Mouse (Mus musculus): ENCODE measurements around the gene Dip2b.

Gene Dip2b

DNA sequence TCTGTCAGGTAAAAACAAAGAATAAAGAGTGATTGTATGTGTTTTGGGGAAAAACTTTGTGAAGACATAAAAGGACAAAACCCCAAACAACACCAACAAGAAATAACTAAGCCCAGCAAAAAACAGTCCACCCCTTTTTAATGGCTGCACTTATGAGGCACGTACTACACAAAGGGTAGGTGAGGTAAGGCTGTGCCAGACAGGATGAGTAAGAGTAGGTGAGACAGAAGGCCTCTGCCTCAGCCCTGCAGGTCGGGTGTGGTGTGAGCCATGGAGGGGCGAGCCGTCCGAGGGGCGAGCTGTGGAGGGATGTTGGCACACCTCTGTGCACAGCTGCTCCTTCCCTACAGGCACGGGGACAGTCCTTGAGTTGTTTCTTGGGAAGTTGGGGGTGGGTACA is 12.5 kb downstream of the Dip2b start:
- DNase-seq (ENCODE audit: low spot score), result no peak

DNA sequence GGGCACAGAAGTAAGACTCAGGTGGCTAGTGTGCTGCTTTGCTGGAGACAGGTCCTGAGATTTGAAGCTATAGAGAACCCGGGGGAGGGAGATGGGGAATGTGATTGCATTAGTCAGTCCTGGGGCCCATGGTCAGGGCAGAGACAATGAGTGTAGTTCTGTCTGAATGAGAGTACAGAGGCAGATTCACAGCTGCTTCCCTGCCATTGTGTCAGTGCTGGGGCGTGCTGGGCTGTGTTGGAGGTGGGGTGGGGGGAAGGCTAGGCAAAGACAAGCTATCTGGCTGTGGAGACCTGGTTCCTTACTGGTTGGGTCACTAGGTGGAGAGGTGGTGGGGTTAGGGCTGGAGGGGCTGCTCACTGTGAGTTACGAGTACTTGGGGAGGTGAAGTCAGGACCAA is 14.3 kb downstream of the Dip2b start:
- no peak for DNase-seq (ENCODE audit: low spot score)

DNA sequence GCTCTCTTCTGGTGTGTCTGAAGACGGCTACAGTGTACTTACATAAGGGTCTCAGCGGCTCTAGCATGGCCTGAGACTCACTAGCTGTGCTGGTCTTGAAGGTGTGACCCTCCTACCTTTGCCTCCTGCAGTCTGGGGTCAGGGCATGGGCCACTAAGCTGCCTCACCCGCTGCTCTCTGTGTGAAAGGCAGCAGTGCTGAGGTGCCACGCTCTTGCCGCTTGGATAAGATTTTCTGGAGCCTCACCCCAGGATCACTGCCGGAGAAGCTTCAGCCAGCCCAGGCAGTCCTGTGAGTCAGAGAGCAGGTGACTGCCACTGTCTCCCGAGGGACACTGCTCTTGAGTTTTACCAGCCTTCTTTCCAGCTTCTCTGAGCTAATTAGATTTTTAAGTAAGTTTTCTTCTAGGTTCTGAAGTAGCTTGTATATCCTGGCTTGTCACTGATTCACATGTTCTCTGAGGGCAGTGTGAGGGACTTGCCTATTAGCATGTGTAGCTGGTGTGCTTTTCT is 18.0 kb downstream of the Dip2b start:
- DNase-seq (ENCODE audit: low spot score), result no peak

DNA sequence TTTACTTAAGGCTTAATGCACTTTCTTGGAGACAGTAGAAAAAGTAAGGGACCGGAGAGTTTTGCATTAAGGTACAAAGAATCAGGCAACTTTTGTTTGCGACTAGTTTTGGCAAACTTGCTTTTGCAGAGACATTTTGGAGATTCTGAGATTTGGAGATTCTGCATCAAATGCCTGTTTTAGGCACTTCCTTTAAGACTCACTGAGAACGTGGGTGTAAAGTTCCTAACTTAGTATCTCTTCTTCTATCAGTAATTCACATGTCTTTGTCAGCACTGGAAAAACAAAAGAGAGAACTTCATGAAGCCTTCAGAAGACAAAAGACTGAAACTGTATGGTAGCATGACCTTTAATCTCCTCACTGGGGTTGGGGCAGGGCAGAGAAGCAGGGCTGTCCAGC is 19.2 kb downstream of the Dip2b start:
- no peak for DNase-seq (ENCODE audit: low spot score)

DNA sequence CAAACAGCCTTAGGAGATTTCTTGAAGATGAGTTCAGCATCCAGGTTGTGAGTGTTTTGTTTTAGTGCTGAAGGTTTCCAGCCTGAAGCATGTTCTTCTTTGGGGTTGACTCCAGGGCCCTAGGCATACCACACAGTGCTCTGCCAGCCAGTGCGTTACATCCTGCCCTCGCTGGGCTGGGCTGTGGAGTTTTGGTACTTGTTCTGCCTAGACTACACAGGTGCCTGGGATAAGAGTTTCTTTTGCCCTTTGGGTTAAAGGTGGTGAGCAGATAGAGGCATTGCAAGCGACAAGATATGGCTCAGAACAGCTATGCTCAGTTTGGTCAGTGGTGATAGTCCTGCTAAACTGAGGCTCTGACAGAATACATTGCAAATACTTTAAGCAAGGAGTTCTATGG is 19.7 kb downstream of the Dip2b start:
- DNase-seq (ENCODE audit: low spot score), result peak; percentile 25

DNA sequence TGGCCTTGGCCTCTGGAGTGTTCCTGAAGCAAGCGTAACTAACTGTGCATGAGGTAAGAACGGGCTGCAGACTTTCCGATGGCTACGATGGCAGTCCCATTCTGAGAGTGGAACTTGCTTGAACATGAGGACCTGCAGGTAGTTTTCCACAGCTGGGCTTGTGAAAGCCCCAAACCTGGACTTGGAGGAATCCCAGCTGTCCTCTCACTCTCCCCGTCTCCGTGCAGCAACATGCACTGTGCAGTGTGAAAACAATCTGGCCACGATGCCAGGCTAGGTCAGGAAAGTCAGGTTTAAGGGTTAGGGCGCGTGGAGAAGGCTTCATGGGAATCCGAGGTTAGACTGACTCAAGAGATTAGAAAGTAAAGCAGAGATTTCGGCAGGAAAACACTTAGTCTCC is 20.4 kb downstream of the Dip2b start:
- DNase-seq (ENCODE audit: low spot score), result no peak

DNA sequence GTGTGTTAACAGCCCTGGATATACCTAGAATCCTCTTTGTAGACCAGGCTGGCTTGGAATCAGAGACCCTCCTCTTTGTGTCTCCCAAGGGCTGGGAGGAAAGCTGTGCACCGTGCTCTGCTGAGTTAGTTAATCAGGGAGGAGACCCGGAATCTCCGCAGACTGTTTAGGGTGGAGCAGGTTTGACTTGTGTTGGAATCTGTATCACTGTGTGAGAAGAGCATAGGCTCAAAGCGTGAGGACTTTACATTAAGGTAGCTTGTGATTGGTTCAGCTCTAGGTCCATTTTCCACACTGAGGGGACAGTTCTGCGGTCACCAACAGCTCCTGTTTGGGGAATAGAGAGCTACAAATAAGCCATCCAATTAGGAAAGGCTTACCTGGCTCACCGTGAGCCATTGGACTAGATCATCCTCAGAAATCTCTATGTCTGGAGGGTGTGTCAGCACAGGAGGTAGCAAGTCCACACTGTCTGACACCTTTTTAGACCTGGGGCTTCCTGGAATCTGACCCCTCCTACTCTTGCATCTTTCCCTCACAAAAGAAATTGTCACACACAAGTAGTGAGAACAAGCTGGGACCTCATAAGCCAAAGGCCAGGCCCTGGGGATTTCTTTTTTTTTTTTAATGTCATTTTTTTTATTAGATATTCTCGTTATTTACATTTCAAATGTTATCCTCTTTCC is 21.3 kb downstream of the Dip2b start:
- no peak for DNase-seq (ENCODE audit: low spot score)

DNA sequence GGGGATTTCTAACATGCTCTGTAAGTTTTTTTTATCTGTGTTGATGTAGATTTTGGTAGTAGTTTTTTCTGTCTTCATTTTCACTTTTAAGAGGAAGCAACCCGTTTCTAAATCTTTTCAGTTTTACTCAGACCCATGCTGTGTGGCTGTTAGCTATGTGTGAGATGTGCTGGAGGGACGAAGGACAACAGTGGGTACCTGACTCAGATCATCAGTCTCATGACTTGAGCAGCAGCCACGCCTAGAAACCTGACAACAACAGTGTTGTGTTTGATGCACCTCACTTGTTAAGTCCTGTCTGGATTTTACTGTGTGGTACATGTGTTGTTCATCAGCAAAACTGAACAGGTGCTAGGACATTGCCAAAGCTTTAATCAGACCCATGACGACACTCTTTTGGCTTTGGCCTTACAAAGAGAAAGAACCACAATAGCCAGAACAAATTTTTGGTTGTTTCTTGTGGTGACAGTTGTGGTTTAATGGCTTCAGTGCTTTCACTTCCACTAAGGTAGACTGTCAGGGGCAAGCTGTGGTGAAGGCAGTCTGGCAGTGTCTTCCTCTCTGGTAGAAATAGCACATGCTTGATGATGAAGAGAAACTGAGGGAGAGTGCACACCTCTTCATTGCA is 22.2 kb downstream of the Dip2b start:
- peak; percentile 67 for DNase-seq (ENCODE audit: low spot score)

DNA sequence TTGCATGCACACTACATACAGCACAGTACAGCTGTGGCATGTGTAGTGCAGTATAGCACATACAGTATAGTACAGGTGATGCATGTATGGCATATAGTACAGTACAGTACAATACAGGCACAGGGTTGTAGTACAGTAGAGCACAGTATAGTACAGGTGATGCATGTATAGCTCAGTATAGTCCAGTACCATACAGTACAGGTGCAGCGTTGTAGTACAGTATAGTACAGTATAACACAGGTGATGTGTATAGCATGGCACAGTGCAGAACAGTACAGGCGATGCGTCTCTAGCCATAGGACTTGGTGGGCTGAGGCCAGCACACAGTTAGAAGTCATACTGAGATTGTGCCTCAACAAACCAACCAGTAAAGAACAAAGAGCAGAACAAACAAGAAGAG is 22.9 kb downstream of the Dip2b start:
- no peak for DNase-seq (ENCODE audit: low spot score)

DNA sequence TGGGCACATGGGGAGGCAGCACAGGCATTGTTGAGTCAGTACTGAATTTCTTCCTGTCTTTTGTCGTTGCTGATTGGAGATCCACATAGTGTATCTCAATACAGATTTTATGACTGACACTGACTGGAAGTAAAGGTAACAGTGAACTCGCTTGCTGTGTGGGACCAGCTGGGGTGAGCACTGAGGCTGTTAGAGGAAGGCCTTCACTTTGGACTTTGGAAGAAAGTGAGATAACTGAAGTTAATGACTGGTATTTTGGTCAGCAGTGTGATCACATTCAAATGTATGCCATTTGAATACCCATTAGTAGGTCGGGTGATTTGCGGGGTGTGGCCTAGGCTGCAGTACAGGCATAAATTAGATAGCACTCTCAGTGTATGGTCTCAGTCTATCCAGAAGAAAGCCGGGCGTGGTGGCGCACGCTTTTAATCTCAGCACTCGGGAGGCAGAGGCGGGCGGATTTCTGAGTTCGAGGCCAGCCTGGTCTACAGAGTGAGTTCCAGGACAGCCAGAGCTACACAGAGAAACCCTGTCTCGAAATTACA is 24.8 kb downstream of the Dip2b start:
- no peak for DNase-seq (ENCODE audit: low spot score)

DNA sequence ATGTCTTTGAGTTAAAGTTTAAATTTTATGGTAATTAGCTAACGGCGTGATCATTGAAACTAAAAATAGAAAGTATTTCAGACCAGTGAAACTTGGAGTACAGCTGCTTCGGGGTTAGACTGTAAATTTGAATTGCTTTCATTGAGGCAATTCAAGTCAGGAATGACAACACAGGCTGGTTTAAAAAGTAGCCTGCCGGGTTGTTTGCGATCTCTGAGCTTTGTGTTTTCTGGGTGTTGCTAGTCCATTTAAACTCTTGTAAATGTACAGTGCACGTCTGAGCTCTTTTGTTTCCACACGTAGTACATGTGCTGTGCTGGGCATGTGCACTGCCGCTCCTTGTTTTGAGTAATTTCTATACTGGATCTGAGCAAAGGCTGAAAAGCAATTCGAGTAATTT is 28.2 kb downstream of the Dip2b start:
- no peak for DNase-seq (ENCODE audit: low spot score)

DNA sequence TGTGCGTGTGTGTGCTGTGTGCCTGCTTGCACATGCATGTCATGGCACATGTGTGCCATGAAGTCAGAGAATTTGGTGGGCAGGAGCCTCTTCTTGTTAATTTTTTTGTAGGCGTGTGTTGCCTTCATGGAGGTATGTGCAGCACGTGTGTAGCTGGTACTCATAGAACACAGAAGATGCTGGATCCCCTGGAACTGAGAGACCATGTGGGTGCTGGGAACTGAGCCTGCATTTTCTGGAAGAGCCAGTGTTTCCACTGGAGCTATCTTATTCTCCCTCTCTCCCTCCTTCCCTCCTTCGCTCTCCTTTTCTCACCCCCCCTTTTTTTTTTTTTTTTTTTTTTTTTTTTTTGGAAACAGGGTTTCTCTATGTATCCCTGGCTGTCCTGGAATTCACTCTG is 30.6 kb downstream of the Dip2b start:
- DNase-seq (ENCODE audit: low spot score), result no peak

DNA sequence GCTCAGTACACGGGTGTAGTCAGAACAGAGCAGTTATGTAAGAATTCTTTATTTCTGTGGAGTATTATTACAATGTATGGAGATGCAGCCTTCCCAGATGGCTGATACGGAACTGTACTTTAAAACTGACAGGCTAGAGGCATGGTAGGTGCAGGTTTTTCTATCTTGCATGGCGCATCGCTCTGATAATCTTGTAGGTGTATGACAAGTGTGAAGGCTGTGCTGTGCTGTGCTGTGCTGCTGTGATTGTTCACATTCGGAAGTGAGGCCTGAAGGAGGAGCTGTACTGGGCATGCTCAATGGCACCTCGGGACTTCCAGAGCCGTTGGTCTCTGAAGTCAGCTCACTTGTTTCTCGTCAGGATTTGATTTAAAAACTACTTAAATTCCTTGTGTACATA is 31.6 kb downstream of the Dip2b start:
- no peak for DNase-seq (ENCODE audit: low spot score)

DNA sequence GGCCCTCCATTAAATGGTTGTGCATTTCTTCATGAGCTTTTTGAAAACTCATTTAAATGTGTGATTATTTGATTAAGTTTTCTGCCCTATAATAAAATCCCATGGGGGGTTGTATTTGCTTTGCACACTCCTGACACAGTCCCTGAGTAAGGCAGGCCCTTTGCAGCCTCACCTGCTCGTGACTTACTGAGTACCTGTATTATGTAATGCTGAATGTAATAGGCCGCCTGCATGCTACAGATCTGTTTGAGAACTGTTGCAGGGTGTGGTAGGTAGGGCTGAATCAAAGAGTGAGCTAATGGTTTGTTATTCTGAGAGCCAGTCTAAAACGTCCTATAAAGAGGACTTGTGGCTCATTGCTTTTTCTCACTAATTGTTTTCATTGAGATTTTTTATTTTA is 33.4 kb downstream of the Dip2b start:
- DNase-seq (ENCODE audit: low spot score), result no peak

DNA sequence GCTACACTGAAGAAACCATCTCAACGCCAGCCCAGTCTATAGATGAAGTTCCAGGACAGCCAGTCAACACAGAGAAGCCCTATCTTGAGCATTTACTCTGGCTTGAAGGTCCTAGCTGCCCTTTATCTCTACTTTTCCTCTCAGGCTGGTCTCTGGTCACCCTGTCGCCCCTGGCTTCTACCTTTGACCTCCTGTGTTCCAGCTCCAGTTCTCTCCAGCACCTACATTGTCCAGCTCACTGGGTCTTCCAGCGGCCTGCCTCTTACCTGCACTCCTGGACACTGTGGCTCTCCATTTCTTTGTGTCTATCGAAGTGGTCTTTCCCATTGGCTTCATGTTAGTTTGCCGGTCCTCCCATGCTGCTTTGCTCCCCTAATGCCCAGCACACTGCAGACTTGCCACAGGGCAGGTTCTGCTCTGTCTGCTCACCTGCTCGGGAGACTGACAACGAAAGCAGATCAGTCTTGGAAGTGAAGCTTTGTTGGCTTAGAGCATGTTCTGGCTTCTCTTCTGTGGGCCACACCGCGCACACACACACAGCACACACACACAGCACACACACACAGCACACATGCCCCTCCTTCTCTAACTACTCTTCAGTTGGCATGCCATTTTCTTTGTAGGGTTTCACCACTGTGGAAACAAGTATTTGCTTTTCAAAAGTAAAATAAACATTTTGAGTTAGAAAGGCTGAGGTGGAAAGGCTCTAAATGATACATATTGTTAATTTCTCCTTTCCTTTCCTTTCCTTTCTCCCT is 35.4 kb downstream of the Dip2b start:
- no peak for DNase-seq (ENCODE audit: low spot score)

DNA sequence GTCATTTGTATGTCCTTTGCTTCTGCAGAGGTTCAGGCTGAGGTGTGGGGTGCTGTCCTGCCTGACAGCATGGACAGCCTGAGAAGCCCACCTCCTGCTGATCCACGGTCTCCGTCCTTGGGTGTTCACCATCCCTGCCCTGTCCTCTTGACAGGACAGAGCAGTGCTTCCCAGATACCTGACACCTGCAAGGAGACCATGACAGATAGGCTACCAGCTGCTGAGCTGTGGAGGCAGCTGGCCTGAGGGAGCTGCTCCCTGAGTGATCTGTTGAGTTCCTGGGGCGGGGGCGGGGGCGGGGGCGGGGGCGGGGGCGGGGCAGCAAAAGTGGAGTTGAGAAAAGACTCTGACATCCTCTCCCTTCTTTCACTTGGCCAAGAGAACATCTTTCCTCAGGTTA is 36.3 kb downstream of the Dip2b start:
- DNase-seq (ENCODE audit: low spot score), result no peak

DNA sequence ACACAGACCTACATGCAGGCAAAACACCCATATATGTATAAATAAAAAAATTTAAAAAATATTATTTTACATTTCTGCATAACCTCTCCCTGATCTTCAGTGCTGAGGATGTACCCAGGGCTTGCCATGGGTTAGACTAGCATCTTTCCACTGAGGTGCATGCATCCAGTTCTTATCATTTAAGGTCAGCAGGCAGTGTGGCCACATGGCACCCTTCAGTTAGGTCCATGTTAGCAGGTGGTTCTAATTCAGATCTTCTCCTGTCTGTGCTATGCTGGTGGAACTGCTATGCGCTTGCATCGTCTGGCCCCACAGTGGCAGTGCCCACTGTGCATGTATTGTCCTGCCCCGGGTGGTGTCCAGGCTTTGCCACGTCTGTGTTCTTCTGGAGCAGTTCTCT is 37.9 kb downstream of the Dip2b start:
- DNase-seq (ENCODE audit: low spot score), result no peak

DNA sequence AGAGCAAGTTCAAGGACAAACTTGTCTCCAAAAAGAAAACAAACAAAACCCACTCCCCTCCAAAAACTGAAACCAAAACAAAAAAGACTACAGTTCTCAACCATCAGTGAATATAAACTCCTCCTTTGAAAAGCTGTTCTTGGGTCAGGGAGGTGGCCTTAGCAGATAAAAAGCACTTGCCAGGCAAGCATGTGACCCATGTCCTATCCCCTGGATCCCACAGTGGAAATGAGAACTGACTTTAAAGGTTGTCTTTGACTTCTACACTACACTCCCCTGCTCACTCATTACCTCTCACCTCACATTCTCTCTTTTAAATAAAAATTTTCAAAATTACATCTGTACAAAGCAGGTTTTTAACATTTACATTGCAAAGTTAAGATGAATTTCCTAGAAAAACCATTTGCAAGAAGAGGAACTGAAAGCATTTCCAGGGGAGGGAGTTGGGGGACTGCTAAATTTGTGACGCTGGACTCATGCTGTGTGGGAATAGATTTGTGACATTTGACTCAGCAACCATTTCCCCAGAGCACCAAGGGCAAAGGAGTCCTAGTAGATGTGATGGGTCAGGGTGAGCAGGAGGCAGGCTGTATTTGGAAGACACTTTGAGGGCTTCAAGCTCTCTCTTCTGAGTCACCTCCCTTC is 42.5 kb downstream of the Dip2b start:
- no peak for DNase-seq (ENCODE audit: low spot score)

DNA sequence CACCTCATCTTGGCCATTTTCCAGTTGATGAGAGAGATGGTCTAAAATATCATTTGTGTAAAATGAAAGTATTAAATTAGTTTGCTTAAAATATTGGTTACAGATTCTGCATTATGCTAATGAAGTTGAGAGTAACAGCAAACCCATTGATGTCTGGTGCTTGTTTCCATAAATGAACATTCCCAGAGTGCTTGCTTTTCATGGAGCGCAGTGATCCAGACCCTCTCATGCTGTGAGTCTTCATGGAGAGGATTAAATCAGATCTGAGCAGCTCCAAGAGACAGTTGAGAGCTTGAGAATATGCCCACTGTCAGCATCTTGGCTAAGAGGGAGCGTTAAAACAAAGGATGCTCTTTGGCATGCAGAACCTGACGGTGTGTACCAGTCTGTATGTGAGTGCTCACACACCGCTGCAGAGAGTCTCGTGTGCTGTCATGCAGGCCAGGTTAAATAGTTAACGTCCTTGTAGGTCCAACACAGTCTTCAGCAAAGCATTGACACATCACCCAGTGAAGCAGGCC is 43.1 kb downstream of the Dip2b start:
- no peak for DNase-seq (ENCODE audit: low spot score)

DNA sequence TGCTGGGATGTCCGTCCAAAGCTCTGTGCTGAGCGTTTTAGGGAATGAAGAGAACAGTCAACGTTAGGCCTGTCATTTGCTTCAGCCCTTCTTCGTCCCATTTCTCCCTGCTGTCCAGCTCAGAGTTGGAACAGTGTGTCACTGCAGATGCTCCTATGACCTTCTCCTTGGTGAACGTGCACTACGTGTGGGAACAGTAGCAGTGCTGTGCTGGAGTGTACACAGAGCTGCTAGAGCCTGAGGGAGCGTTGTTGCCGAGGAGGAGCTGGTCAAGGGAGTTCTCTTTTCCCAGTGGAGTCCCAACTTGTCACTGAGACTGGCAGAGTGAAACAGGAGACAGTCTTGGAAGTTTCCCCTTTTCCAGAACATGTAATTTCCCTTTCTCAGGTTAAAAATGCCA is 43.6 kb downstream of the Dip2b start:
- no peak for DNase-seq (ENCODE audit: low spot score)

DNA sequence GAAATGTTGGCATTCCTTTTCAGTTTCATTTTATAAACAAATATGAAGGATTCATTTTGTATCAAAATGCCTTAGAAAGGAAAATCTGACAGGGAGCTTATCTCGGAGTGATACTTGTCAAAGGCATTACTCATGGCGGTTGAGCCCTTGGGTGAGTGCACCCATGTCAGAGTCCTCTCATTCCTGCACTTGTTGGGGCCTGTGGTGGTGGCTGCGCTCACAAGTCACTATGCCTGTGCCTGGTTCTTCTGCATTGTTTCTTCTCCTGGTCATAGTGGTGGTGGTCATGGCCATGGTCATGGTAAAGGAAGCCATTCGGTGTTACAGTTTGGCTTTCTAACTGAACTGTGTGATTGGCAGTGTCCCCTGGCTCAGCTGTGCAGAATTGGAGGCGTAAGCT is 44.3 kb downstream of the Dip2b start:
- DNase-seq (ENCODE audit: low spot score), result no peak

DNA sequence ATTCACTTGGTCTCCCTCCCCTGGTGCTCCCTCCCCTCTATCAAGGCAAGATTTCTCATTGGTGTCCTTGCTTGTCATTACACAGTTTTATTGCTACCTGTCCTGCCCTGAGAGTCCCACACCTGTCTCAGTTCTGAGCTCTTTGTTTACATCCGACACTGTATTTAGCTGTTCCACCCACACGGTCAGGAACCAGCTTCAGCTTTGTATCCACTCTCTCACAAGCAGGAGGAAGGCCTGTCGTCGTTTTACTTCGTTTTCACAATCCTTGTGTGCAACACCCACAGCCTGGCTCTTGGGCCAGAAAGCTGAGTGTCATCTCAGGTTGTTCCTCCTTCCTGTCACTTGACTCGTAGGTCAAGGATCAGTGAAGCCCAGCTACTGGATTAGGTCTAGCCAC is 45.4 kb downstream of the Dip2b start:
- DNase-seq (ENCODE audit: low spot score), result no peak

All from T-cell, adult 2 months (primary cell).